Mouse (Mus musculus): ENCODE results near the gene Rpap3. TPM values are rescaled to one million over a fixed set of nuclear protein-coding genes. Genes with fewer than 3 reads are reported as not detected.
A peak's percentile ranks its signal among the peaks of the same experiment; 100 is the strongest.

Rpap3 gene
- polyA plus RNA-seq, 1 experiment, result 6.9 TPM

DNA sequence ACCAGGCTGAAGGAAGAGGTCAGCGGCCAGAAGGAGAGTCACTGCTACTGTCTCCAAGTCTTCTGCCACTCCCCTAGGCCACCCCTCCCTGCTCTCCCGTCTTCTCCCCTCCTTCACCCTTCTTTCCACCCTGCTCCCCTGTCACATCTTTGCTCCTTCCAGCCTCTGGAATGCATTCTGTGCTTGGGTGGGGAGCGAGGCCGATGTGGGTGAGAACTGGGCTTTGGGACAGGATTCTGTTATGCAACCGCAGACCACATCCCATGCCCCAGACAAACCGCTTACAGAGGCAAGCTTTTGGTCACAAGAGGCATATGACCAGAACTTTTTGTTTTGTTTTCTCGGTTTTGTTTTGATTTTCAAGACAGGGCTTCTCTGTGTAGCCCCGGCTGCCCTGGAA is 21.4 kb upstream of the Rpap3 start:
- Histone ChIP-seq H3K4me3 (ENCODE audit: insufficient read depth, low read depth, low read length) (no peak overlapping the region), H3K27me3 (replicated peaks; ENCODE audit: control insufficient read depth, insufficient read depth, low read length) (no peaks in the 10 kb centered on the region), H3K27ac (ENCODE audit: insufficient read depth, low read depth, low read length) (0 out of 2 replicates have a peak overlapping the region, but pooled peaks have one; percentile 7), H3K36me3 (ENCODE audit: control insufficient read depth, insufficient read depth, low read length) (no peaks in the 10 kb centered on the region), H3K4me1 (ENCODE audit: control insufficient read depth, insufficient read depth, low read length) (peaks cover 22% of the 10 kb centered on the region)
- TF ChIP-seq CTCF (conservative IDR thresholded peaks at IDR 0.05; ENCODE audit: insufficient read depth, insufficient read length, low read depth, low read length), result no peak
- TF ChIP-seq POLR2A (IDR thresholded peaks at IDR 0.05; ENCODE audit: low read depth, low read length), result no peak
- peak; percentile 47 for DNase-seq
- WGBS, result 72% methylated on average over 8 of the region's 8 CpGs

DNA sequence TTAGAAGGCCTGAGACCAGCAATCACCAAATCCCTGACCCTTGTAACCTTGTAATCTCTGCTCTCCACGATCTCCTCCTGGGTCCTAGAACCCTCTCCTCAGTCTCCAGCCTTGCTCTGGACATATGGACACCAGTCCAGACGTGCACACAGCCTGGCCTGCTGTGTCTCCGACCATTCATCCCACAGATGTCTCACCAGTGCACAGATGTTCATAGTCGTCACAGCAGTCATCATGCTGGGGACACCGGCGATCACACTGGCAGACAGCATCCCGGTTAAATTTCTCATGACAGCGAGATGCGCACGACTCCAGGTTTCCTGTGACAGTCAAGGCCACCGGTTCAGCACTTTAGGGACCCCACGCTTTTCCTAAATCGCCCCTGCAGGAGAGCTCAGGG is 20.7 kb upstream of the Rpap3 start:
- Histone ChIP-seq H3K4me3 (ENCODE audit: insufficient read depth, low read depth, low read length) (no peak overlapping the region), H3K27me3 (replicated peaks; ENCODE audit: control insufficient read depth, insufficient read depth, low read length) (no peaks in the 10 kb centered on the region), H3K4me1 (ENCODE audit: control insufficient read depth, insufficient read depth, low read length) (peaks cover 23% of the 10 kb centered on the region), H3K36me3 (ENCODE audit: control insufficient read depth, insufficient read depth, low read length) (no peaks in the 10 kb centered on the region), H3K27ac (ENCODE audit: insufficient read depth, low read depth, low read length) (no peak overlapping the region)
- WGBS, result 91% methylated on average over 13 of the region's 13 CpGs
- no peak for TF ChIP-seq POLR2A (IDR thresholded peaks at IDR 0.05; ENCODE audit: low read depth, low read length)
- TF ChIP-seq CTCF (conservative IDR thresholded peaks at IDR 0.05; ENCODE audit: insufficient read depth, insufficient read length, low read depth, low read length), result no peak
- DNase-seq, result no peak

DNA sequence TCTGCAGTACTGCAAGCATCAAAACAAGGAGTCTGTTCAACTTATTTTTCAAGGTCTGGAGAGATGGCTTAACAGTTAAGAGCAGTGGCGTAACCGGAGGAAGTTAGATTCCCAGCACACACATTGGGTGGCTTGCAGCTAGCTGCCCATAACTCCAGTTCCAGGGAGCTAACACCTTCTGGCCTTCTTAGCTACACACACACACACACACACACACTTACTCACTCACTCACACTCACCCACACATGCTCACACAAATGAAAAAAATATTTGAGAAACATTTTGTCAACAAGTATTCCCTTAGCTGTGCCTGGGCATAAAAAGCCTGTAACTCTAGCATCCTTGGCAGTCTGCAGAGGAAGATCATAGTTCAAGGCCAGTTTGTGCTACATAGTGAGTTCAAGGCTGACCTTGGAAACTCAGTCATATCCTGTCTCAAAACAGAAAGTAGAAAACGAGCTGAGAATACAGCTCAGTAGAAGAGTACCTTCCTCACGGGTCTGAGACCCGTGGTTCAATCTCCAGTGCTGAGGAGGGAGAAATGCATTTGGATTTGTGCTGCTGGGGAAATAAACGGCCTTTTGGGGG is 19.7 kb upstream of the Rpap3 start:
- no peak for TF ChIP-seq POLR2A (IDR thresholded peaks at IDR 0.05; ENCODE audit: low read depth, low read length)
- TF ChIP-seq CTCF (conservative IDR thresholded peaks at IDR 0.05; ENCODE audit: insufficient read depth, insufficient read length, low read depth, low read length), result no peak
- Histone ChIP-seq H3K36me3 (ENCODE audit: control insufficient read depth, insufficient read depth, low read length) (no peaks in the 10 kb centered on the region), H3K4me3 (ENCODE audit: insufficient read depth, low read depth, low read length) (no peak overlapping the region), H3K27ac (ENCODE audit: insufficient read depth, low read depth, low read length) (no peak overlapping the region), H3K4me1 (ENCODE audit: control insufficient read depth, insufficient read depth, low read length) (peaks cover 20% of the 10 kb centered on the region), H3K27me3 (replicated peaks; ENCODE audit: control insufficient read depth, insufficient read depth, low read length) (no peaks in the 10 kb centered on the region)
- 65% methylated on average over 6 of the region's 6 CpGs for WGBS
- DNase-seq, result no peak

DNA sequence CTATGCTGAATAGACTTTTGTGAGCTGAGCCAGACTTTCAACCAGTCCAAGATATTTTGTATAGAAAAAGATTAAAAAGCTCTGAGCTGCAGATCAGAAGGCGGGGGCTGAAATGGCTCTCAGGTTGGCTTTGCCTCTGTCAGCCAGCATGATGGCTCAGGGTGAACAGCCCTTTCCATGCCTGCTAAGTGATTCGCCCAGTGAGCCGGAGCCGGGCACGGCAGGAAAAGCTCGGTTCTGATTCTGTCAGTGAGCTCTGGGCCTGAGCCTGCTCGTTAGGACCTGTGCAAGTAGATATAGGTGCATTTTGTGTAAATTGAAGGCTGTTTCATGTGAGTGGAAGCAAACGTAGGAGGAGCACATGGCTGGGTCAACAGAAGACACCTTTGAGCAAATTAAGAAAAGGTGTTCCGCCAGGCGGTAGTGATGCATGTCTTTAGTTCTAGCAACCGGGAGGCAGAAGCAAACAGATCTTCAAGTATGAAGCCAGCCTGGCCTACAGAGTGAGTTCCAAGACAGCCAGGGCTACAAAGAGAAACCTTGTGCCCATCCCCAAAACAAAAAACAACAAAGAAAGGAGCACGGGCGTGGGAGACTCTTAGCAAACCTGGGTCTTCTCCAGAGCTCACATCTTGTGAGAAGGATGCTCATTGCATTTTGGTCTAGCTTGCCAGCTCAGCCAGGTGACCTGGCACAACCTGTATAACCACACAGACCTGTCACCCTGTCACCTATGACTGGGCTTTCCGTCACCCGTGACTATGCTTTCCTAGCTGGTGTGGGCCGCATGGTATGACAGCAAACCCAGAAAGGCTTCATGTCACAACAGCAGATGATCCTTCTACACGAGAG is 18.9 kb upstream of the Rpap3 start:
- DNase-seq, result peak; percentile 29
- no peak overlapping the region for H3K4me3 ChIP-seq (ENCODE audit: insufficient read depth, low read depth, low read length)
- TF ChIP-seq CTCF (conservative IDR thresholded peaks at IDR 0.05; ENCODE audit: insufficient read depth, insufficient read length, low read depth, low read length) (no peak), POLR2A (IDR thresholded peaks at IDR 0.05; ENCODE audit: low read depth, low read length) (no peak)
- H3K27me3 ChIP-seq (replicated peaks; ENCODE audit: control insufficient read depth, insufficient read depth, low read length), result no peaks in the 10 kb centered on the region
- no peaks in the 10 kb centered on the region for H3K36me3 ChIP-seq (ENCODE audit: control insufficient read depth, insufficient read depth, low read length)
- H3K4me1 ChIP-seq (ENCODE audit: control insufficient read depth, insufficient read depth, low read length), result peaks cover 13% of the 10 kb centered on the region
- 76% methylated on average over 17 of the region's 17 CpGs for WGBS
- no peak overlapping the region for H3K27ac ChIP-seq (ENCODE audit: insufficient read depth, low read depth, low read length)

DNA sequence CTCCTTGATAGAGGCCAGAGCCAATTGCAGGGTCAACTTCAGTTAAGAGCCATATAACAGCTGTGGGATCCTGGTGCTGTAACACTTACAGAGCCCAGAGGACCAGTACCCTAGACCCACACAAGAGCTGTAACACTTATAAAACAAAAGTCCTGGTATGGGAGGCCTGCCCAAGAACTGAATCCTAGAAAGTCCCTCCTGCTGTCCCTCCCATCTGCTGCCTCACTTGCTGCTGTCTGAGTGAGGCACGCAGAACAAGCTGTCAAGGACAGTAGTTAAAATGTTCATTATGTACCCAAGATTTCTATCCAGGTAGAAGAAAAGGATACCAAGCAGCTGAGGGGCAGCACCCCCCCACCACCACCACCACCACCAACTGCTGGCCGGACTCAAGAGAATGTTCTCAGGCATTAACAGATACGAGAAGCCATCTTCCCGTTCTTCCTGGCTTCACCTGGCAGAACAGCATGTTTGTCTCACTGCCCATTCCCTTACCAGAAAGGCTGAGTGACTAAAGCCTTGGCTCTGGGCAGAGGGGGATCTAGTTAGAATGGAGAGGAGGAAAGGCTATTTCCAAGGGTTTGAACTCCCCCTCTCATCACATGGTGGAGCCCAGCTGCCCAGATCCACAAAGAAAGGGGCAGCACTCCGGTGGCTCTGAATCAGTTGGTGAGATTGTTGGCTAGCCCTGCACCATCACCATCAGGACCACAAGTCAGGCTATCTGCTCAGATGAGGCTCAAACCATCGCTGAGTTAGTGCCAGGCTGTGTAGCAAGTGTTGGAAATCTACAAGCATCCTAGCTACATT is 18.1 kb upstream of the Rpap3 start:
- H3K36me3 ChIP-seq (ENCODE audit: control insufficient read depth, insufficient read depth, low read length), result no peaks in the 10 kb centered on the region
- WGBS, result 91% methylated on average over 6 of the region's 6 CpGs
- no peak for DNase-seq
- H3K27me3 ChIP-seq (replicated peaks; ENCODE audit: control insufficient read depth, insufficient read depth, low read length), result no peaks in the 10 kb centered on the region
- H3K4me3 ChIP-seq (ENCODE audit: insufficient read depth, low read depth, low read length), result no peak overlapping the region
- no peak for TF ChIP-seq POLR2A (IDR thresholded peaks at IDR 0.05; ENCODE audit: low read depth, low read length)
- no peak for TF ChIP-seq CTCF (conservative IDR thresholded peaks at IDR 0.05; ENCODE audit: insufficient read depth, insufficient read length, low read depth, low read length)
- H3K4me1 ChIP-seq (ENCODE audit: control insufficient read depth, insufficient read depth, low read length), result peaks cover 8% of the 10 kb centered on the region
- no peak overlapping the region for H3K27ac ChIP-seq (ENCODE audit: insufficient read depth, low read depth, low read length)

DNA sequence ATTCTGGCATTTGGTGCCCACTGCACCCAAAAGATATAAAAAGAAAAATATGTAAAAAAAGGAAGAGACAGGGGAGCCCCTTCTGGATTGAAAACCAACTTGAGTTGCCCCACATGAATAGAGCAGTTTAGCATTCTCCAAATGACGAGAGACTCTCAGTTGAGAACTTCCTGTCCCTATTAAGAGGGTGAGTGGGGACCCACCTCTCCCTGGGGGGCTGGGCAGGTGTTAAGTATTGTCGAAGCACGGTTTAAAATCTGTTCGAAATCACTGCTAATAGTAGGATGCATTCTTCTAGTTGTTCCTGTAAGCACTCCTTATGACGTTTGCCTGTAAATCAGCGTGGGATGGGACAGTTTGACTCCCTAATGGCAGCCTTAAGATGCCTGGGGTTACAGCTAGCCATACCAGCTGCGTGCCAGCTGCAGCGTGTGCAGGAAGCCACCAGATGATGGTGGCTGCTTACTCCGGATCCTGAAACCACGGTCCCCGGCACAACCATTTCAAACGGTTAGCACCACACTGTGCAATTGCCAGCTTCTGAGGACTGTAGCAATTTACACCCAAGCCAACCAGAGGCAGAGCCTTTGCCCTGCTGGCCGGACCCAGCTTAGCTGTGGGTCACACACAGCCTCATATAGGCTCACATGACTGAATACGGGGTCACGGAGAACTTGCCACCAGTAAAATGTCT is 15.5 kb upstream of the Rpap3 start:
- no peak overlapping the region for H3K4me3 ChIP-seq (ENCODE audit: insufficient read depth, low read depth, low read length)
- DNase-seq, result peak; percentile 41
- no peaks in the 10 kb centered on the region for H3K27me3 ChIP-seq (replicated peaks; ENCODE audit: control insufficient read depth, insufficient read depth, low read length)
- H3K27ac ChIP-seq (ENCODE audit: insufficient read depth, low read depth, low read length), result peak overlapping the region; percentile 88
- TF ChIP-seq POLR2A (IDR thresholded peaks at IDR 0.05; ENCODE audit: low read depth, low read length) (no peak), CTCF (conservative IDR thresholded peaks at IDR 0.05; ENCODE audit: insufficient read depth, insufficient read length, low read depth, low read length) (no peak)
- no peaks in the 10 kb centered on the region for H3K36me3 ChIP-seq (ENCODE audit: control insufficient read depth, insufficient read depth, low read length)
- peaks cover 5% of the 10 kb centered on the region for H3K4me1 ChIP-seq (ENCODE audit: control insufficient read depth, insufficient read depth, low read length)
- 40% methylated on average over 15 of the region's 15 CpGs for WGBS

Data from kidney, adult 2 months (tissue).